Mouse (Mus musculus) kidney, postnatal 25 days (tissue): ENCODE data around the gene Anapc7.
A peak's percentile ranks its signal among the peaks of the same experiment; 100 is the strongest.
"Not testable (repeated sequence)": the region's sequence is repeated elsewhere in the genome, so short reads cannot be mapped to it uniquely, and the experiment has no call there.

Experiments
- DNase-seq, 2 experiments: peaks; one replicate each; pipeline ENCODE4 v3.0.0; 2021; ENCODE audit warnings: mixed read lengths in 2 of 2

Anapc7 gene

DNA sequence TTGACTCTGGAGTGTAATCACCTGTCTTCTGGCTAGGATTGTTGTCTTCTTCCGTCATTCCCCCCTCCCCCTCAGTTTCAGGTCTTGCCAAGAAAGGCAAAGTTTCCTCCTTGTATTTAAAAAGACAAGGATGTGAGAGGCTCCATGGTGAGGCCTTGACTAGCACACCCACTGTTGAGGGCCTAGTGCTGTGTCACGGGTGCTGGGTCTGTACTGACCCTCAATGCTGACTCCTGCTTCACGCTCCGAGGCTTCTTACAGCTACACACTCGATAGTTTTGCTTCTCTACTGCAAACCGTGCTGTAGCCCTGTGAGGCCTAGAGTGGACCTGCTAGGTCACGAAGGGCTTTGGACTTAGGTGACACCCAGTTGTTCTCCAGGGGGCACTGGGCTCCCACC is 30.7 kb downstream of the Anapc7 start:
- no peak for DNase-seq

GRCm38 (mm10) chr5:122453188-122453587 is 31.7 kb downstream of the Anapc7 start:
- DNase-seq, result no peak

DNA sequence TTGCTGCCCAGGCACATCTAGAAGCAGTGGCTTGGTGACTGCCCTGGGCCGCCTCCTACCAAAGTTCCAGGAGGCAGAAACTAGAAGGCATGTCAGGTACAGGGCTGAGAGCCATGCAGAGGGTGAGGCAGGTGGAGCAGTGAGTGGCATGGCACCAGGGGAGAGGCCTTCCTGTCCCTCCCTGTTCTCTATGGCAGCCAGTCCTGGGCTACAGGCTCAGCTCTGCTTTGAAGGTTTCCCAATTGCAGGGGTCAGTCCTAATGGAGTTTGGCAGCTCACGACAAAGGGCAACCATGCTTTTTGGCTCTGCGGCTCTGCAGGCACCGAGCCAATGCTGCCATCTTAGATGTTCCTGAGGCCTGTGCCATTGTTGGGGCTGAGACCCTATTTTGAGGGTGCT is 32.9 kb downstream of the Anapc7 start:
- DNase-seq, result no peak

- no peak for DNase-seq
Observed at GRCm38 (mm10) chr5:122454883-122455282, 33.4 kb downstream of the Anapc7 start.

GRCm38 (mm10) chr5:122455584-122455983 is 34.1 kb downstream of the Anapc7 start:
- DNase-seq, result no peak

GRCm38 (mm10) chr5:122457054-122457453 is 35.6 kb downstream of the Anapc7 start:
- DNase-seq, result not testable (repeated sequence)

DNA sequence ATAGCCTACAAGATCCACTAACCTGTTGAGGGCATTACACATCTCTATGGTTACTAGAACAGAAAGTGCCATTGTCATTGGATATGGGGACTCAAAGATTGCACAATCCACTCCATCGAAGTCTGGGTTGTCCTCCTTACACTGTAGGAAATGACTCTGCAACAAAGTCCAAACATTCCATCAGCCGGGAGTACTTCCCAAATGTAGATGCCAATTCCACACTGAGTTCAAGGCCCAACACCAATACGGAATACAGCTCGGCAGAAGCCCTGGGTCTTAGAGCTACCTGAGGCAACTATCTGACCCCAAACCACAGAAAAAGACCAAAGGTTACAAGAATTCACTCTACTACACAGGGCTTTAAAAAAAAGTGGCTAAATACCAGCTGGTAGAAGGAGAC is 36.6 kb downstream of the Anapc7 start:
- DNase-seq, result no peak

- no peak for DNase-seq
Observed at GRCm38 (mm10) chr5:122459335-122459734, 37.8 kb downstream of the Anapc7 start.

DNA sequence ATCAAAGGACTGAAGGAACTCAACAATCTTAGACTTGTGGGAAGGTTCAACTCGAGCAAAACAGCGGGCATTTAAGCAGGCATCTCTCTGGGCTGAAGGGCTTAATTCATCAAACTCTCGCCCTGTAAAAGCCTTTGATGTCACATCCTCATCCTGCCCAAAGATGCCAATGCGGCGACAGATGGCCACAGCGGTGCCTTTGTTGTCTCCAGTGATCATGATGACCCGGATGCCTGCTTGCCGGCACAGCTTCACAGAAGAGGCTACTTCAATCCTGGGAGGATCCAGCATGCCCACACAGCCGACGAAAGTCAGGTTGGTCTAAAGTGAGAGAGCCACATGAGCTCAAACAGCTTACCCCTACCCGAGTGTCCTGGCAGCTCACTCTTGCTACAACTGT is 39.2 kb downstream of the Anapc7 start:
- DNase-seq, result no peak

GRCm38 (mm10) chr5:122461431-122461830 is 39.9 kb downstream of the Anapc7 start:
- no peak for DNase-seq

DNA sequence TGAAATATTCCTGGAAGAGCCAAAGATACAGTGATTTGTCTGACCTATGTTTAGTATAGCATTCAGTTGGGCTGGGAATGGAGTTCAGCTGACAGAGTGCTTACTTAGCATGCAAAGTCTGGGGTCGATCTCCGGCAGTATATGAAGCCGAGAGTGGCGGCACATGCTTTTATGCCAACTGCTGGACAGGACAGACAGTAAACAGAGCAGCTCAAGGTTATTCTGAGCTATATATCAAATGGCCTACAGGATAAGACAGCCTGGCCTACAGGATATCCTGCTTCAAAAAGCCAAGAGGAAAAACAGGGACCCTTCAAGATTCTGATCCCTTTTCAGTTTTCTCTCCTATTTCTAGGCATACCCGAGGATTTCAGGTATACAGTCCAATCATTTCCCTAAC is 50.2 kb downstream of the Anapc7 start:
- DNase-seq, result no peak

DNA sequence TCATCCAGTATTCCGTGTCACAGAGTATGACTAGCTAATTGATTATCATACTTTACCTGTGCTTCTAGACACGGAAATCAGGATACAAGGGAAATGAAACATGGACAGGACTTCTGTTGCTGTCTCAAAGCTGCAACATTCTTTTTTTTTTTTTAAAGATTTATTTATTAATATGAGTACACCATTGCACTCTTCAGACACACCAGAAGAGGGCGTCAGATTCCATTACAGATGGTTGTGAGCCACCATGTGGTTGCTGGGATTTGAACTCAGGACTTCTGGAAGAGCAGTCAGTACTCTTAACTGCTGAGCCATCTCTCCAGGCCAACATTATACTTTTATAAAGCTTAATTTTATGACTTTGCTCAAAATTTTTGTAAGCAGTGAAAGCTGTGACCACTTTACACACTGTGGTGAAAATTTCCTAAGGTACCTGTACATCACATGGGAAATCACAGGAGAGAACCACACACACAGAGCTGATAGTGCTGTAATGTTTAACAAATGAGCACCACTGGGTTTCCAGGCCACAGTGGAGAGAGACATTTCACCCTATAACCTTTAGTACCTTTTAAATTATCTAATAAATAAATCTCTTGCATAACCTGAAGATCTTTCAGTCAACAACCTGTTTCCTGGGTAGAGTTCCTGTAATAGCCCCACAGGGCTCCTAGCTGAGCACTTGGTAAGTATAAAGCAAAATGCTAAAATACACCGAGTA is 53.3 kb downstream of the Anapc7 start:
- DNase-seq, result no peak

GRCm38 (mm10) chr5:122476078-122476477 is 54.6 kb downstream of the Anapc7 start:
- DNase-seq, result no peak

GRCm38 (mm10) chr5:122477492-122477891 is 56.0 kb downstream of the Anapc7 start:
- peak in 1 of 2 experiments; percentile 40 for DNase-seq

DNA sequence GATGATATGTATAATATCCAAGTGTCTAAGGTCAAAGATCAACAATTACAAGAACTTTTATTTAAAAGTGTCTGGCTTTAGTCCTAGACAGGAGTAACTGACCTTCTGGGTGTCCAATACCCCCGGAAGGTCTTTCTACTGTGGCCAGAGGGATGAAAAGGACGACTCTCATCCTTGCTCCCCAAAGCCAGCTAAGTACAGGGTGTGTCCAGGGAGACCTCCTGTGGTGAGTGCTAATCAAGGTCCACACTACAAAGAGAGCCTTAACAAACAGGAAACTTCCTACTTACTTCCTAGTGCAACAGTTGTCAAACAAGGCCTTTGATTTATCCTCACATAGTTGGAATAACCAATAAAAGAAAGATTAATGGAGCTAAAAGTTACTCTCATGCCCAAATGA is 57.6 kb downstream of the Anapc7 start:
- no peak for DNase-seq

DNA sequence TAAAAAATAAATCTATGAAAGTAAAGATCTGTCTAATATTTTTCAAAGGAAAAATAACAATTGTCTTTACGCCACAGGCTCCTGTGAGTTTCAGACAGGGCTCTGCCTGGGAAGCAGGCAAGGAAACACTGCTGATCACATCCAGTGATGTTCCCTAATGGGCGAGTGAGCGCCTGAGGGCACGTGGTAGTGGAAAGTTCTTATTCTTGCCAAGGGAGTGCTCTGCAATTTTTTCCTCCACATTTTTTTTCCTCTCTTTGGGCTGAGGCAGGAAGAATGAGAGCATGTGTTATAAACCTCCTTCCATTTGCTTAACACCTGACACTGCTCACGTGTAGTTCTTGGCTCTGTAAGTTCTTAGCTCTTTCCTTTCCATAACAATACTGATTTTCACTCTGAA is 60.4 kb downstream of the Anapc7 start:
- DNase-seq, result peak; percentile 63 to 83

- no peak for DNase-seq
Observed at GRCm38 (mm10) chr5:122482733-122483391, 61.4 kb downstream of the Anapc7 start.

DNA sequence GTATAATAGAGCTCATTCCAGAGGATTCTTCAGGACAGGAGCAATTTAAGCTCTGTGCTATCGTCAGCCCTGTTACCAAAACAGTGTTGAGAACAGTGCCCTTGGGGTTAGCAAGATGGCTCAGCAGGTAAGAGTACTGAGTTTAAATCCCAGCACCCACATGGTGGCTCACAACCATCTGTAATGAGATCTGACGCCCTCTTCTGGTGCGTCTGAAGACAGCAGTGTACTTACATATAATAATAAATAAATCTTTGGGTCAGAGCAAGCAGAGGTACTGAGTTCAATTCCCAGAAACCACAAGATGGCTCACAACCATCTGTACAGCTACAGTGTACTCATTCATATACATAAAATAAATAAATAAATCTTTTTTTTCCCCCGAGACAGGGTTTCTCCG is 64.8 kb downstream of the Anapc7 start:
- DNase-seq, result not testable (repeated sequence)

DNA sequence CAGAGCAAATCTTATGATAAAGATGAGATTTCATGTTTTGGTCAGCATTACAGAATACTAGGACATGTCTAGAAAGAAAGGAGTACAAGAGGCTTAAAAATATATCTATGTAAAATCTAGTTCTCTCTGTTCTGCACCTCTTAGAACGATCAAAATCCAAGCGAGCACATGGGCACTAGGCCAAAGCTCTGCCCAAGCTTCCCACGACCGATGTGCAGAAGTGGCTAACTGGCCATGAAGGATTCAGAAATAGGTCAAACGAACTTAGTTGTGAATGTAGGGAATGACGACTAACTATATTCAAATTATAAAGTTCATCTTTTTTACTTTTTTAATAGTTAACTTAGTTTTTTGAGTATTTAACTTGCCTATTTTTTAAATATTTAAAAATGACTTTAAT is 66.3 kb downstream of the Anapc7 start:
- peak; percentile 58 to 63 for DNase-seq

GRCm38 (mm10) chr5:122490148-122490547 is 68.7 kb downstream of the Anapc7 start:
- DNase-seq, result no peak

GRCm38 (mm10) chr5:122491385-122491784 is 69.9 kb downstream of the Anapc7 start:
- DNase-seq, result no peak

DNA sequence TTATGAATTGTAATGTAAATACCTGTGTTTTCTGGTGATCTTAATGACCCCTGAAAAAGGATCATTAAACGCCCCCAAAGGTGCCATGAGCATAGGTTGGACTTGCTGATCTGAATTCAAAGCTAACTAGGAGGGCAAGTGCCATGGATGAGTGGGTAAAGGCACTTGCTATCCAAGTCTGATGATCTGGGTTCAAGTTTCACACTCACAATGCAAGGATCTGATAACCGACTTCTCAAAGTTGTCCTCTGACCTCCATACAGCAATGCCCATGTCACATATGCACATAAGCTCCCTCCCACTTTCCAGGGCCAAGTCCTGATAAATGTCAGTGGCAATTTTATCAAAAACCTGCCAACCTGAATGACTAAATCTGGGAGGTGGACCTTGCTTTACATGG is 71.5 kb downstream of the Anapc7 start:
- DNase-seq, result no peak

DNA sequence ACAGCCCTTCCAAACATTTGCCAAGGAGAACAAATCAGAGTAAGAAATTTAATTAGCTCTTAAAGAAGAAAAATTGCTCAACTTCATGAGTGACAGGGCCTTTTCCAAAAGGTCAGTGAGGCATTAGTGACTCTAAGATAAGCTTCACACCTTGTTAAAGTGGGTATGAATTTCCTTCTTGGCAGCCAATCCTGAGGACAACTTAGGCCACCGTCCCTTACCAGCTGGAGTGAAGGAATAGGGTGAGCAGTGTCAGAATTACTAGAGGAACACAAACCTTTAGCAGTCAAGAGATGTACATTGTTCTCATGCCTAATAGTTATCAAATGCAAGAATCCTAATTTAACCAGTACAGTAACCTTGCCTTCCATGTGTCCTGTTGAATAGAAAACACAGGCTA is 73.0 kb downstream of the Anapc7 start:
- no peak for DNase-seq
